Mouse (Mus musculus) limb, embryonic 13.5 days (tissue): ENCODE data around the gene Pask. TPM values are rescaled to one million over a fixed set of nuclear protein-coding genes. Genes with fewer than 3 reads are reported as not detected.

Experiments
- ATAC-seq: fragments of 200-750 bp; cut with Nextera tagmentation; 2 replicates; pipeline ENCODE4 v1.8.0; 2017; ENCODE audit warnings: low read depth, moderate number of reproducible peaks, moderate TSS enrichment; ENCODE audit not compliant: low FRiP score
- H3K27ac ChIP-seq: fragments of 300-500 bp; sonication (generic); 2 replicates; pipeline ENCODE4 v1.5.1; 2015; ENCODE audit warnings: inconsistent platforms, mild to moderate bottlenecking, moderate library complexity
- H3K27me3 ChIP-seq: fragments of 300-500 bp; sonication (generic); 2 replicates; pipeline ENCODE4 v1.6.1; 2015; ENCODE audit warnings: mild to moderate bottlenecking, inconsistent platforms
- H3K36me3 ChIP-seq: fragments of 300-500 bp; sonication (generic); 2 replicates; pipeline ENCODE4 v1.6.1; 2015; ENCODE audit warnings: inconsistent platforms, mild to moderate bottlenecking, moderate library complexity
- H3K4me1 ChIP-seq: fragments of 300-500 bp; sonication (generic); 2 replicates; pipeline ENCODE4 v1.6.1; 2015; ENCODE audit warnings: inconsistent platforms
- H3K4me2 ChIP-seq: fragments of 300-500 bp; sonication (generic); replicated peaks from 2 replicates; pipeline ENCODE4 v1.6.1; 2015; ENCODE audit warnings: inconsistent platforms, mild to moderate bottlenecking, moderate library complexity
- H3K4me3 ChIP-seq: fragments of 300-500 bp; sonication (generic); 2 replicates; pipeline ENCODE4 v1.5.1; 2015; ENCODE audit warnings: moderate library complexity, mild to moderate bottlenecking, inconsistent platforms
- H3K9ac ChIP-seq: fragments of 300-500 bp; sonication (generic); 2 replicates; pipeline ENCODE4 v1.6.1; 2015; ENCODE audit warnings: mild to moderate bottlenecking, inconsistent platforms
- H3K9me3 ChIP-seq: fragments of 300-500 bp; sonication (generic); 2 replicates; pipeline ENCODE4 v1.6.1; 2016; ENCODE audit warnings: inconsistent platforms
- WGBS: fragments of 180-500 bp; shearing (Covaris S2); methylation state at CpG from one replicate; pipeline ENCODE4 v1.1.7; 2015; 5-methylcytosine and 5-hydroxymethylcytosine counted together
- microRNA-seq: library from miRNA; unstranded; fragments of <30 nt; microRNA quantifications from one replicate; pipeline ENCODE4, GENCODE M21; 2016
- polyA plus RNA-seq: library from polyadenylated mRNA; unstranded; fragments of >200 nt; fragmentation: Nextera tagmentation; extraction: Ambion mirVana; gene quantifications from 2 replicates; pipeline ENCODE4 v1.2.1, GENCODE M21; 2015

Pask gene
- polyA plus RNA-seq, 1 experiment from 2014 or later = 18.8 TPM

DNA sequence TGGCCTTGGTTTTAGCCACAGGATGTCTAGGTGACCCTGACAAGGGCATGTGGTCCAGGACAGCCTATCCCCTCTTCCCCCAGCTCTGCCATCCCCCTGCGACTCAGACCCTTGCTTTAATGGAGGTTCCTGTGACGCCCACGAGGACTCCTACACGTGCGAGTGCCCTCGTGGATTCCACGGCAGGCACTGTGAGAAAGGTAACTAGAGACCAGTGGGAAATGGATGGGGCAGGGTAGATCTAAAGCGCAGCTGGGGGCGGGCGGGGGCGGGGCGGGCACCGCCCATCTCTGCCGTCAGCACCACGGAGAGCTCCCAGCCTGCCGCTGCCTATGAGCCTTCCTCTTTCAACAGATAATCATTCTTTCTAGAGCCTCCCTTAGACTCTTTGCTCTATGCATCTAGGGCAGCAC lies 70.9 kb downstream of the Pask start:
- Histone ChIP-seq H3K4me1 (peaks cover 3% of the 10 kb centered on the region; the same call in 1 of the 2 replicates), H3K36me3 (peaks cover 61% of the 10 kb centered on the region), H3K9me3 (no peaks in the 10 kb centered on the region), H3K4me2 (no peak overlapping the region), H3K27ac (no peak overlapping the region), H3K4me3 (no peak overlapping the region), H3K27me3 (no peaks in the 10 kb centered on the region), H3K9ac (no peak overlapping the region)
- WGBS = 1% methylated on average over 16 of the region's 16 CpGs
- ATAC-seq = peak; percentile 21; the same call in 1 of the 2 replicates

- H3K27ac ChIP-seq = no peak overlapping the region
- no peak for ATAC-seq
- no peaks in the 10 kb centered on the region for H3K27me3 ChIP-seq
- H3K9ac ChIP-seq = no peak overlapping the region
- 77% methylated on average over 5 of the region's 6 CpGs for WGBS
- H3K4me1 ChIP-seq = peaks cover 9% of the 10 kb centered on the region
- peaks cover 57% of the 10 kb centered on the region for H3K36me3 ChIP-seq
- no peak overlapping the region for H3K4me3 ChIP-seq
- no peaks in the 10 kb centered on the region for H3K9me3 ChIP-seq
- no peak overlapping the region for H3K4me2 ChIP-seq
Observed at GRCm38 (mm10) chr1:93271751-93272150, 71.5 kb downstream of the Pask start.

DNA sequence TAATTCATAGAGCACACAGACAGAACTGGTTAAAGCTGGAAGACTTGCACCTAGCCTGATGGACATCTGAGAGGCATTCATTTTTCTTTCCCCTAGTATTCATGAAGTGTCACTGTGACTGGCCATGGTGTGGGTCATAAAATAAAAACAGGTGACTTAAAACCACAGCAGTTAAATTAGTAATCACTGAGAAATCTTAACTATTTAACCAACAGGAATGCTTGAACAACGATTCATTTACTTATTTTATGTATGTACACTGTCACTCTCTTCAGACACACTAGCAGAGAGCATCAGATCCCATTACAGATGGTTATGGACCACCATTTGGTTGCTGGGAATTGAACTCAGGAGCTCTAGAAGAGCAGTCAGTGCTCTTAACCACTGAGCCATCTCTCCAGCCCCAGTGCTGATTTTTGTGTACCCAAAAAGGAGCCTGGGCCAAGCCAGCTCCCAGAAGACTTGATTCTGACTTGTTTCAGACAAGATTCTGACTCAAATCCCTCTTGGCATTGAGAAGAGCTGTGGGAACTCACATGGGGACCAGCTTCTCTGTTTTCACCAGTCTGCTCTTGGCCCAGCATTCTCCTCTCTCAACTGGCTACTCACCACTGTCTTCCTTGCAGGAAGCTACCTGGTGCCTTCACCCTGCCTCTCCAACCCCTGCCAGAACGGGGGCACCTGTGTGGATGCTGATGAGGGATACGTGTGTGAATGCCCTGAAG lies 72.6 kb downstream of the Pask start:
- Histone ChIP-seq H3K4me2 (no peak overlapping the region), H3K27ac (no peak overlapping the region), H3K36me3 (peaks cover 46% of the 10 kb centered on the region), H3K27me3 (no peaks in the 10 kb centered on the region), H3K4me1 (peaks cover 15% of the 10 kb centered on the region), H3K9me3 (no peaks in the 10 kb centered on the region), H3K9ac (no peak overlapping the region), H3K4me3 (no peak overlapping the region)
- 67% methylated on average over 3 of the region's 3 CpGs for WGBS
- ATAC-seq = no peak

- no peak overlapping the region for H3K9ac ChIP-seq
- H3K27me3 ChIP-seq = no peaks in the 10 kb centered on the region
- H3K4me3 ChIP-seq = no peak overlapping the region
- ATAC-seq = no peak
- peaks cover 15% of the 10 kb centered on the region for H3K4me1 ChIP-seq
- no peaks in the 10 kb centered on the region for H3K9me3 ChIP-seq
- no peak overlapping the region for H3K4me2 ChIP-seq
- no peak overlapping the region for H3K27ac ChIP-seq
- WGBS = 92% methylated on average over 2 of the region's 2 CpGs
- H3K36me3 ChIP-seq = peaks cover 30% of the 10 kb centered on the region
Observed at GRCm38 (mm10) chr1:93268246-93268645, 75.0 kb downstream of the Pask start.

GRCm38 (mm10) chr1:93267207-93267606 lies 76.1 kb downstream of the Pask start:
- Histone ChIP-seq H3K27me3 (no peaks in the 10 kb centered on the region), H3K4me3 (no peak overlapping the region), H3K9ac (no peak overlapping the region), H3K36me3 (peaks cover 33% of the 10 kb centered on the region), H3K27ac (peak overlapping the region; percentile 2; the same call in 1 of the 2 replicates), H3K4me1 (peaks cover 15% of the 10 kb centered on the region), H3K4me2 (no peak overlapping the region), H3K9me3 (no peaks in the 10 kb centered on the region)
- 27% methylated on average over 3 of the region's 3 CpGs for WGBS
- ATAC-seq = peak; percentile 66; the same call in 1 of the 2 replicates

Small RNA genes lying within 50 kb of the gene (microRNA-seq; reads per million reads assigned to microRNA genes)
- not detected for gene Mir6345
- 2.3 reads per million, percentile 6 among the genes with 10 or more reads in this experiment for gene Mir6901
- gene Mir6902 = not detected

Other genes with a start within 250 kb of the Pask start
- gene Kif1a, start 241.5 kb downstream of the Pask start, polyA plus RNA-seq = 18.3 and 19.2 TPM in 2 replicates
- gene Agxt, start 208.2 kb downstream of the Pask start, polyA plus RNA-seq = not detected in 2 replicates
- gene 2310007B03Rik, start 182.5 kb downstream of the Pask start, polyA plus RNA-seq = 0.94 and 1.1 TPM in 2 replicates
- 0.31 and 0.32 TPM in 2 replicates for gene Crocc2, start 174.8 kb downstream of the Pask start, polyA plus RNA-seq
- 32.1 and 47.5 TPM in 2 replicates for gene Sned1, start 107.6 kb downstream of the Pask start, polyA plus RNA-seq
- 35.1 and 38.0 TPM in 2 replicates for gene Mterf4, start 37.6 kb downstream of the Pask start, polyA plus RNA-seq
- gene Ppp1r7, start 628 bp downstream of the Pask start, polyA plus RNA-seq = 52.3 and 61.4 TPM in 2 replicates
- 1.3 and 1.8 TPM in 2 replicates for gene Ano7, start 30.4 kb upstream of the Pask start, polyA plus RNA-seq
- 185 and 201 TPM in 2 replicates for gene Hdlbp, start 135.3 kb upstream of the Pask start, polyA plus RNA-seq
- gene Farp2, start 168.6 kb upstream of the Pask start, polyA plus RNA-seq = 7.0 and 8.0 TPM in 2 replicates